Mouse (Mus musculus): ENCODE results near the gene Gapvd1.

DNA sequence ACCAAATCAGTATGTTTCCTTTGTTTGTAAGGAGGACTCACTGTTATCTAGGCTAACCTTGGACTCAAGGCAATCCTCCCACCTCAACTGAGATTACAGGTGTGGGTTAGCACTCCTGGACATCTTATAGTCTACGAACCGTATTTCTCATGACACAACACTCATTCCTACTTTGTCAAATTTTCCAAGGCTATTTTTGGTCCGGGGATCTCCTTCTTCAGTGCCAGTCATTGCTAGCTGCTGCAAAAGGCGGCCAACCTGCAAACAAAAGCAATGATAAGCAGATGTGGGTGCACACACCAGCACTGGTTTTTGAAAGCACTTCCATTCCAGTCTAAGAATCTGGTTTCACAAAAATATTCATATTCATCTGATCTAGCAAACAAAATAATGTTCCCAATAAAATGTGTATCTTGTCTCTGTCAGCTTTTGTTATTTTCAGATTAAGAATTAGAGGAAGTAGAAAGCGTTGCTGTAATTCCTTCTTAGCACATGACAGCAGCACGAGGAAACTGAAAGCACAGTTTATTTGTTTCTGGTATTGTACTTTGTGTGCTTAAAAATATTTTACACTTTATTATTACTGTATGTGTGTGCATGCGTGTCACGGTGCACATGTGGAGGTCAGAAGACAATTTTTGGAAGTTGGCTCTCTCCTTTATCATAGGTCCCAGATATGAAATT lies 27.8 kb downstream of the Gapvd1 start:
- TF ChIP-seq POLR2A (IDR thresholded peaks at IDR 0.05; ENCODE audit: insufficient read depth, low read depth, low read length) (no peak), CTCF (IDR thresholded peaks at IDR 0.05) (no peak), EP300 (IDR thresholded peaks at IDR 0.05; ENCODE audit: insufficient read depth, low read depth, low read length) (no peak)

All from heart, adult 2 months (tissue).